Mouse (Mus musculus) stomach, adult 2 months (tissue): Measurements from ENCODE around the gene Zfp712. TPM values are rescaled to one million over a fixed set of nuclear protein-coding genes. Genes with fewer than 3 reads are reported as not detected.

Experiments used
- polyA plus RNA-seq: library from polyadenylated mRNA; depleted of rRNA; stranded (reverse); fragments of >200 nt; gene quantifications from 2 replicates; pipeline ENCODE4 v1.2.3, GENCODE M21; 2012; rRNA removed

The Zfp712 gene
- polyA plus RNA-seq = 0.03 TPM in 1 of 2 replicates, not detected in the other

DNA sequence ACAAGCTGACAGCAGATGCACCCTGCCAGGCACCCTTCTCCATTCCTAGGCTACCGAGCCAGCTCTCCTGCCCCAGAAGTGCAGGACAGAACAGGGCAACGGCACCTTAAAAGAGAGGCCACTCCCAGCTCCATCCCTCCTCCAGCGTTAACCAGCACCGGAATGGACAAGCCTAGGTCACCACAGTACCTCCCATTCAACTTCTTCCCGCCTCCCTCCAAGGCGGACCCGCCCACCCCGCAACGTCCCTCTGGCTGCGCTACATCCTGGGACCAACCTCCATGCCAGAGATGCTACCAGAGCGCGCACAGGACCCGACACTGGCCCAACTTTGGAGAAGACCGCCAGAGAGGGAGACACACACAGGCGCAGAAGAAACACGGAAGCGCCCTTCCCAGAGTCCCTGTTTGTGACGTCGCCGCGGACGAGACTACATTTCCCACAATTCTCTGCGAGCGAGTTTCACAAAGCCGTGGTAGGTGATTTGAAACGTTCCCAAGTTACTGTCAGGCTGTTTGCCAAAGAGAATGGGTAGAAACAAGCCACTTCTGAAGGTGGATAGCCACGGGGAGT is at the start of gene Zfp712:
Gene Zfp712 (minus strand): TSS at position 385 of the 573 bp plus-strand sequence.

DNA sequence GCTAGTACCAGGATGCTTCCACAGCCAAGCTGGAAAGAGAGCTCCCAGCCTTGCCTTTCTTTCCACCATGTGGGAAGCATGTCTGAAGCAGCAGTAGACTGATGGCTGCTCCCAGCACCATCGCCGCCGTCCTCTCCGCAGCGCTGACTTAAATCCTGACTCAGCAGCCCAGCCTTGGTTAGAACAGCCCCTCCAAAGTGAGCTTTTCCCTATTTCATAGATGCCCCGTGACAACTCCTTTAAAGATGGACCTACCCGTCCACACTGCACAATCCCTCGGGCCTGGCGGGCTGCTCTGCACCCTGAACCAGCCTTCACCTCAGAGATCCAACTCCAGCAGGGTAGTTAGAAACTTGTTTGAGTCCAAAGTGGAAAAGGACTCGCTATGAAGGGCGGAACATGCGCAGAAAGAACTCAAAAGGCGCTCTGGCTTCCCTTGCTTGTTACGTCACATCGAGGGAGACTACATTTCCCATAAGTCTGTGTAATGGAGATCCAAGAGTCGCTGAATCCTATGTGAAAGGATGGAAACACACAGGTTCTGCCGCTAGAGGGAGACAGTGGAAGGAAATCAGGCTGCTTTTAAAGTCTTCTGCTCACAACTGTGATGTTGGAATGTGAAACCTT is 47.3 kb upstream of the Zfp712 start, which contains the start of gene Gm28557:
Gene Gm28557 (minus strand): TSS at position 411 of the 627 bp plus-strand sequence.

DNA sequence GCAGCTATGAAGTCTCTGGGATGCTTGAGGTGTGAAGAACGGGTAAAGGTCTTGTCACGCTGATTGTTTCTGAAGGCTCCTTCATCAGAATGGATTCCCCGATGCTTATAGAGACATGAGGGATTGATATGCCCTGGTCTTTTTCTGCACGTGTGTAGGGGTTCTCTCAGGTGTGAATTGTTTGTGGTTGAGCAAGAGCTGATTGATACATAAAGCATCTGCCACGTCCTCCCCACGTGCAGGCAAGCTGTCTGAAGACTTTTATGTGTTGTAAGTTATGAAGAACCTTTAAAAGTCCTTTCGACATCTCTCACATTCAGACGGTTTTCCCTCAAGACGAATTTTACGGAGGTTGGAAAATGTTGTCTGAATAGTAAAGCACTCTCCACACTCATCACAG is 36.9 kb upstream of the Zfp712 start, which contains the start of gene Zfp708:
Gene Zfp708 (minus strand): TSS at position 101 of the 400 bp plus-strand sequence.

Other genes with a start within 250 kb of the Zfp712 start
- 0.61 and 0.99 TPM in 2 replicates for gene Gm10767, start 156.3 kb downstream of the Zfp712 start, polyA plus RNA-seq
- gene Zfp708, start 36.8 kb upstream of the Zfp712 start, polyA plus RNA-seq = not detected in 2 replicates
- 0.23 and 0.35 TPM in 2 replicates for gene Gm28557, start 47.4 kb upstream of the Zfp712 start, polyA plus RNA-seq
- gene Rslcan18, start 55.1 kb upstream of the Zfp712 start, polyA plus RNA-seq = 0.02 TPM in 2 replicates
- 0.02 TPM in 1 of 2 replicates, not detected in the other for gene Zfp759, start 60.5 kb upstream of the Zfp712 start, polyA plus RNA-seq
- gene Rsl1, start 112.0 kb upstream of the Zfp712 start, polyA plus RNA-seq = 0.15 and 0.16 TPM in 2 replicates
- gene Zfp455, start 133.3 kb upstream of the Zfp712 start, polyA plus RNA-seq = 0.02 TPM in 1 of 2 replicates, not detected in the other
- 0.04 and 0.17 TPM in 2 replicates for gene Zfp458, start 217.3 kb upstream of the Zfp712 start, polyA plus RNA-seq
- gene Zfp457, start 245.3 kb upstream of the Zfp712 start, polyA plus RNA-seq = 0.13 and 0.19 TPM in 2 replicates